Mouse (Mus musculus) embryo, embryonic 9.5 days (tissue): ENCODE measurements around the gene 1700030J22Rik.

ENCODE experiments used
- DNase-seq: peaks from one replicate; pipeline ENCODE4 v3.0.0-alpha.2; 2017; ENCODE audit errors: extremely low spot score

Gene 1700030J22Rik

GRCm38 (mm10) chr8:116951778-116952177 lies 27.0 kb downstream of the 1700030J22Rik start:
- no peak for DNase-seq

GRCm38 (mm10) chr8:116951369-116951768 lies 27.4 kb downstream of the 1700030J22Rik start:
- no peak for DNase-seq

GRCm38 (mm10) chr8:116947589-116947988 lies 31.2 kb downstream of the 1700030J22Rik start:
- DNase-seq: no peak

- DNase-seq: no peak
Measured at GRCm38 (mm10) chr8:116946851-116947250, 31.9 kb downstream of the 1700030J22Rik start.

- no peak for DNase-seq
Measured at GRCm38 (mm10) chr8:116946268-116946838, 32.4 kb downstream of the 1700030J22Rik start.

- no peak for DNase-seq
Measured at GRCm38 (mm10) chr8:116945169-116945910, 33.4 kb downstream of the 1700030J22Rik start.

GRCm38 (mm10) chr8:116944385-116944696 lies 34.4 kb downstream of the 1700030J22Rik start:
- DNase-seq: no peak

- no peak for DNase-seq
Measured at GRCm38 (mm10) chr8:116943555-116944384, 35.0 kb downstream of the 1700030J22Rik start.

GRCm38 (mm10) chr8:116943161-116943554 lies 35.6 kb downstream of the 1700030J22Rik start, which contains the start of gene Atmin:
Gene Atmin (plus strand): TSS chr8:116943393.
- DNase-seq: peak; percentile 83

- DNase-seq: no peak
Measured at GRCm38 (mm10) chr8:116942284-116943058, 36.3 kb downstream of the 1700030J22Rik start.

- DNase-seq: no peak
Measured at GRCm38 (mm10) chr8:116935506-116935905, 43.3 kb downstream of the 1700030J22Rik start.

- DNase-seq: no peak
Measured at GRCm38 (mm10) chr8:116934976-116935375, 43.8 kb downstream of the 1700030J22Rik start.

GRCm38 (mm10) chr8:116928588-116928987 lies 50.2 kb downstream of the 1700030J22Rik start:
- no peak for DNase-seq

- peak; percentile 33 for DNase-seq
Measured at GRCm38 (mm10) chr8:116927880-116928279, 50.9 kb downstream of the 1700030J22Rik start.

- DNase-seq: no peak
Measured at GRCm38 (mm10) chr8:116923526-116923925, 55.2 kb downstream of the 1700030J22Rik start.

GRCm38 (mm10) chr8:116922060-116922757 lies 56.5 kb downstream of the 1700030J22Rik start:
- no peak for DNase-seq

GRCm38 (mm10) chr8:116921337-116922059 lies 57.3 kb downstream of the 1700030J22Rik start, which contains the start of the genes Cmc2 and Cenpn:
Gene Cmc2 (minus strand): TSS chr8:116921455.
Gene Cenpn (plus strand): TSS chr8:116921730.
- peak; percentile 97 for DNase-seq

- no peak for DNase-seq
Measured at GRCm38 (mm10) chr8:116921005-116921336, 57.8 kb downstream of the 1700030J22Rik start.
